Mouse (Mus musculus) layer of hippocampus, adult 8-10 months (tissue): ENCODE data around the gene Olfr551. TPM values are rescaled to one million over a fixed set of nuclear protein-coding genes. Genes with fewer than 3 reads are reported as not detected.

Experiments
- total RNA-seq, 4 experiments: library from RNA; stranded (reverse); gene quantifications; 2 replicates each; pipeline ENCODE4 v1.2.4; 2022

Gene Olfr551
- total RNA-seq, 4 experiments from 2014 or later, result not detected

Other genes with a start within 250 kb of the Olfr551 start
- 10 to 100 TPM; 10.7 to 12.0 (median 11.5) TPM for gene Rrm1, start 150.2 kb downstream of the Olfr551 start, total RNA-seq
- not detected for gene Olfr543, start 110.2 kb downstream of the Olfr551 start, total RNA-seq
- not detected for gene Olfr544, start 103.6 kb downstream of the Olfr551 start, total RNA-seq
- not detected for gene Olfr545, start 92.3 kb downstream of the Olfr551 start, total RNA-seq
- not detected for gene Olfr547, start 57.1 kb downstream of the Olfr551 start, total RNA-seq
- not detected for gene Olfr548-ps1, start 51.0 kb downstream of the Olfr551 start, total RNA-seq
- gene Olfr549, start 42.0 kb downstream of the Olfr551 start, total RNA-seq, result not detected
- 1 to 10 TPM; 3.5 to 5.9 (median 4.8) TPM for gene Trim21, start 26.4 kb downstream of the Olfr551 start, total RNA-seq
- gene Olfr550, start 20.4 kb downstream of the Olfr551 start, total RNA-seq, result 1 to 10 TPM; 1.3 to 3.4 (median 2.2) TPM
- gene Olfr552, start 5.9 kb upstream of the Olfr551 start, total RNA-seq, result under 1 TPM; 0.14 to 0.33 (median 0.18) TPM
- gene Olfr553, start 26.3 kb upstream of the Olfr551 start, total RNA-seq, result not detected
- under 1 TPM in 1 of 4 experiments, not detected in 3; 0.24 TPM for gene Olfr554, start 46.5 kb upstream of the Olfr551 start, total RNA-seq
- not detected for gene Olfr555, start 66.9 kb upstream of the Olfr551 start, total RNA-seq
- gene Olfr556, start 73.0 kb upstream of the Olfr551 start, total RNA-seq, result under 1 TPM in 1 of 4 experiments, not detected in 3; 0.19 TPM
- gene Trim68, start 95.4 kb upstream of the Olfr551 start, total RNA-seq, result 1 to 10 TPM; 6.8 to 8.6 (median 8.0) TPM
- gene Olfr557, start 104.0 kb upstream of the Olfr551 start, total RNA-seq, result under 1 TPM; 0.12 to 0.85 (median 0.17) TPM
- under 1 TPM; 0.31 to 0.49 (median 0.39) TPM for gene Olfr558, start 110.3 kb upstream of the Olfr551 start, total RNA-seq
- not detected for gene Olfr33, start 127.2 kb upstream of the Olfr551 start, total RNA-seq
- not detected for gene Olfr559, start 135.6 kb upstream of the Olfr551 start, total RNA-seq
- gene Olfr560, start 167.5 kb upstream of the Olfr551 start, total RNA-seq, result not detected
- gene Olfr78, start 167.6 kb upstream of the Olfr551 start, total RNA-seq, result under 1 TPM in 3 of 4 experiments, not detected in 1; 0.13 to 0.37 (median 0.16) TPM
- gene Olfr561, start 179.3 kb upstream of the Olfr551 start, total RNA-seq, result not detected
- gene Olfr564, start 211.6 kb upstream of the Olfr551 start, total RNA-seq, result under 1 TPM in 3 of 4 experiments, not detected in 1; 0.40 to 0.68 (median 0.51) TPM